Mouse (Mus musculus) layer of hippocampus, adult 9-11 months (tissue): ENCODE data around the gene Ivd.

Experiments used
- DNase-seq: peaks from one replicate; pipeline ENCODE4 v3.0.0; 2022

Gene Ivd

GRCm38 (mm10) chr2:118882840-118883679, 21.3 kb downstream of the Ivd start:
- peak; percentile 57 for DNase-seq

DNA sequence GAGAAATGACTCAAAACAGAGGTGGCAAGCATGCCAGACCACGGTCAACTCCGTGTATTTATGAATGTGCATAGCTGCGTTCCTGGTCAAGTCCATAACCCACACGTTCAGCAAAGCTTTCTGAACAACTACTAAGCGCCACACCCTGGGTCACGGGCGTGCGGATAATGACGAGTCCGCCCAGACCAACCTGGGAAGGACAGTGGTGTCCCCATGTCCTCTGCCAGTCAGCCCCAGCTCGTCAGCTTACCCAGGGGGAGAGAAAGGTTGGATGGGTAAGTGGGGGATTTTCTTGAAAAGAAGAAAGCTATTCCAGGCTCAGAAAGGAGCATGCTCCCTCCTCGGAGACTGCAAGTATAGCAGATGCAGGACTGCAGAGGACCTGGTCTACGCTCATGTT, 25.7 kb downstream of the Ivd start:
- no peak for DNase-seq

DNA sequence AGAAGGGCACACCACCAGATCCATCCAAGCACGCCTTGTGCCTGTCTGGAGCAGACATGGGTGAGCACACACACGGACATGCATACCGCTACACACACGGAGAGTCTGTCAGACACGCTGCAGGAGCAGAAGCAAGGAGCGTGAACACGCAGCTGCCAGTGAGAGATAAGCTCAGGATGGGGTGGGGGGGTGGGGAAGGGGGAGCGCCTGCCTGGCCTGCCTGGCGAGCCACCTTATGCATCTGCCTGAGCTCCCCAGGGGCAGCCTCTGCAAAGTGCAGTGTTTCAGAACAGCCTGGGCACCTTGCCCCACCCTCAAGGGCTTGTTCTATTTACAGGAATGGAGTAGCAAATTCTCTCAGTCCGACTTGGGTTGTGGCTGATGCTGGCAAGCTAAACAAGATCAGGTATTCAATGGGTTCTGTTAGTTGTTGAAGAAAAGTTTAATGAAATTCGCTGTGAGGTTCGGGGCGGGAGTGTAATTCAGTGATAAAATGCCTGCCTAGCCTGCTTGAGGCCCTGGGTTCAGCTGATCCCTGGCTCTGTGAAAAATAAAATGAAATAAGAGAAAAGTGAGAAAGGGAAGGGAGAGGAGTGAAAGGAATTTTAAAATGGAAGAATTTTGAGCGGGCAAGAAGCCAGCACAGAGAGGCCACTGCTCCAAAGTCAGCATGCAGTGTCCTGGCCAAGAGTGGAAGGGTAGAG, 26.2 kb downstream of the Ivd start:
- DNase-seq, result no peak

GRCm38 (mm10) chr2:118891173-118891572, 29.4 kb downstream of the Ivd start:
- DNase-seq, result no peak

DNA sequence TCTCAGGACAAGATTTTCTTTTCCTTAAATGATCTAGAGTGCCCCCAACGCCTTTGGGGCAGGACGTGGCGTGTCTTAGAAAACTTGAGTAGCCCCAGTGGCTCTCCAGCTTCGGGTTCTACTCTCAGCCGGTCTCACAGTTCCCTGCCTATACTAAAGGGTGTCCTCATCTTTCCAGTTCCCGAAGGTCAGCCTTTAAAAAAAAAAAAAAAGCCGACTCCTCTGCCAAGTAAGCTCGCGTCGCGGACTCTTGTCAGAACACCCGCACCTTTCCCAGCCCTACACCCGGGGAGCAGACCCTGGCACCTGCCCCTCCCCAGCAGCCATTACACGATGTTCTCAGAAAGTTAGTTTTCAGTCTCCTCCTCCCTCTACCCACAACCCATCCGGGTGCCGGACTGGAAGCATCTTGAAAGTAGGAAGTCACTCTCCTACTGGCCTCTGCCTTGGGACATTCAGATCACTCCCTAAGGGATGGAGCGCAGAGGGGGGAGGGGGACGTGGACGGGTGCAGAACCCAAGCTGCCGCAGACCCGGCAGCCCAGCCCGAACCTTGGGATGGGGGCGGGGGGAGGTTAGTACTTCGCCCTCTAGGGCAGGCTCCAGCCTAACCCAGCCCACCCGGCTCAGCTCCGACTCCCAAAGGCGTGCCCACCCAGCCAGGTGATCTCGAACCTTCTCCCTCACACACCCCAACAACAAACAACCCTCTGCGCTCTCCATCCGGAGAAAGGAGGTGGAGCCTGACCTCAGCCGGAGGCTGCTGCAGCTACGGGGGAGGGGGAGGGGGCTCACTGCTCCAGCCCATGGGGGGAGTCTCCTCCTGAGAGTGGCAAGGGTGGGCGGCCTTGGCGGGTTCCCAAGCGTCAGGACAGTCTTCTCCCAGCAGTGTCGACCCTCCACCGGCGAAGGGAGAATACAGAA, 34.5 kb downstream of the Ivd start:
- peak; percentile 30 for DNase-seq

- no peak for DNase-seq
These were observed 35.1 kb downstream of the Ivd start for GRCm38 (mm10) chr2:118896914-118897291.

- DNase-seq, result no peak
These were observed 35.6 kb downstream of the Ivd start for GRCm38 (mm10) chr2:118897392-118897791.

DNA sequence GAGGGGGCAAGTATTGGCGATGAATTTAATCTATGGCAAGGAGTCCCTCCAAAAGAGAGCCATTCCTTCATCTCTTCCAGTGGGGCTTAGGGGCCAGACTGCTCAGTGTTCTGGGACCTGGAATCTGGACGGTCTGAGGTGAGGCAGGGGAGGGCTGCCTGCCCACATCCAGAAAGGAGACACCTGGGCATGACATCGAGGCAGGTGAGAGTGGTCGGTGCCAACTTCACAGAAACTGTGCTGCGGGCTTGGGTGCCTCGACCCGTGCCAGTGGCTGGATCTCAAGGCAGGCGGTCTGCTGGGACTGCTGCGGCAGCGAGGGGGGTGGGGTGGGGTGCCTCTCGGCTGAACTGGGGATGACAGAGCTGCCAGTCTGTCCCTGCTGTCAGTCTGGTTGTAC, 36.1 kb downstream of the Ivd start:
- DNase-seq, result no peak

DNA sequence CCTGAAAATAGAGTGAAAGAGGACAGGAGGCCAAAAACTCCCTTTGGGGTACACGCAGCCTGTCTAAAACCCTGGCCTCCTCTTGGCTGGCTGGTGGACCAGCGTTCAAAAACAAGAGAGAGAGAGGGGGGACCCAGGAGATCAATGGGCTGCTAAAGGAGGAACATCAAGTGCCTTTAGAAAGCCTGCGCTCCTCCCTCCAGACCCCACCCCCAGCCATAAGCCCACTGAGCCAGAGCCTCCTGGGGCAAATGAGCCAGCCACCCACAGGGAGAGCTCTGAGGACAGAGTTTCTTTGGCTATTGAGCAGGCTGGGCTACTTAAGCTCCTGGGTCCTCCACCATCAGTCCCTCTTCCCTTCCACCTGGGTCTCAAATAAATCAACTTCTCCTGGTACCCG, 37.0 kb downstream of the Ivd start:
- DNase-seq, result no peak

DNA sequence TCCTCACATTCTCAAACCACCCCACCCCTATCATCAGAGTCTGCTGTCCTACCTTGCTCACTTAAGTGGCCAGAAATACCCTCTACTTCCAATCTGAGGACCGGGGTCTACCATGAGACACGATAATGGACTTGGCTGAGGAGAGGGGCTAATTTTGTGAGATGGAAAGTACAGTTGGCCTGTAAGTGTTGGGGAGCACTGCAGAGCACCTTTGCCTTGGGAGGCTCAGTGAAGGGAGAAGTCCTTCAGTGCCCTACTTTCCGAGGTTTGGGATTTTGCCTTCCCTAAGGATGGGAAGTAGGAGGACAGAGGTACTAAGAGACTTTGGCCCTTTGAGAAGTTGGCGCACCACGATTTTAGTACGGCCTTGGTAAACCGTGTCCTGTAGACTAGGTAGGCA, 37.6 kb downstream of the Ivd start:
- no peak for DNase-seq

DNA sequence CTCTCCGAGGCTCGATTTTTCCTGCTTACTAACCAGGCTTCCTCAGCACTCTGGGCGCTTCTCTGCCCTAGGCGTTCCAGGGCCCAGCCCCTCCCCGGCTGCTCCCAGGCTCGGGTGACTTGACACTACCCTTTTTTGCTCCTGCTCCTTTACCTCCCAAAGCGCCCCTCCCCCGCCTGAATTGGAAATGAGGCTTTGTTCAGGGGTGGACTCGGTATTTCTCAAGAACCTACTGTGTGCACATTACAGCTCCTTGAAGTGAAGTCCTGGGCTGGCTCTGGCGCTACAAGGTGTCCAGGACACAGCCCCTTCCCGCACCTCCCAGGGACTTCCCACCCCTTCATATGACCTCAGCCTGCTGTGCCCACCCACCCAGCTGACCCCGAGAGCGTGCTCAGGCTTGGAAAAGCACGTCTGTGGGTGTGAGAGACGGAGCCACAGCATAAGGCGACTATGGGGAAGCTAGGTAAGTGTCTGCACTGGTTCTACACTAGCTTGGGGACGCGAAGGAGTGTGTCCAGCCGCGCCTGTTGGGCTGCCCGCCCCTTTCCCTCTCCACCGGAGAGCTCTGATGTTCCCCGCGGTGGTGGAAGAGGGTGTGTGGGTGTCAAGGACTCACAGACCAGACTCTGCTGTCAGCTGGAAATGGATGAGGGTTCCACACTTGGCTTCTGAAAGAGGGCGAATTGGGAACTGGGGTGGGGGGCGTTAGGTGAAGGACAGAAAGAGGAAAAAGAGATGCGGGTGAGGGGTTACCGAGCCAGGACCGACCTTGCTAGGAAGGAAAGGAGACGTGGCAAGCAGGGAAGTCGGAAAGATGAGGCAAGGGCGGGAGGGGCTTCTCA, 38.4 kb downstream of the Ivd start, which contains the start of gene Bahd1:
Bahd1 (plus strand) TSS at position 397 of the 845 bp plus-strand sequence.
- peak; percentile 29 for DNase-seq

- DNase-seq, result no peak
These were observed 39.0 kb downstream of the Ivd start for GRCm38 (mm10) chr2:118900826-118901140.

DNA sequence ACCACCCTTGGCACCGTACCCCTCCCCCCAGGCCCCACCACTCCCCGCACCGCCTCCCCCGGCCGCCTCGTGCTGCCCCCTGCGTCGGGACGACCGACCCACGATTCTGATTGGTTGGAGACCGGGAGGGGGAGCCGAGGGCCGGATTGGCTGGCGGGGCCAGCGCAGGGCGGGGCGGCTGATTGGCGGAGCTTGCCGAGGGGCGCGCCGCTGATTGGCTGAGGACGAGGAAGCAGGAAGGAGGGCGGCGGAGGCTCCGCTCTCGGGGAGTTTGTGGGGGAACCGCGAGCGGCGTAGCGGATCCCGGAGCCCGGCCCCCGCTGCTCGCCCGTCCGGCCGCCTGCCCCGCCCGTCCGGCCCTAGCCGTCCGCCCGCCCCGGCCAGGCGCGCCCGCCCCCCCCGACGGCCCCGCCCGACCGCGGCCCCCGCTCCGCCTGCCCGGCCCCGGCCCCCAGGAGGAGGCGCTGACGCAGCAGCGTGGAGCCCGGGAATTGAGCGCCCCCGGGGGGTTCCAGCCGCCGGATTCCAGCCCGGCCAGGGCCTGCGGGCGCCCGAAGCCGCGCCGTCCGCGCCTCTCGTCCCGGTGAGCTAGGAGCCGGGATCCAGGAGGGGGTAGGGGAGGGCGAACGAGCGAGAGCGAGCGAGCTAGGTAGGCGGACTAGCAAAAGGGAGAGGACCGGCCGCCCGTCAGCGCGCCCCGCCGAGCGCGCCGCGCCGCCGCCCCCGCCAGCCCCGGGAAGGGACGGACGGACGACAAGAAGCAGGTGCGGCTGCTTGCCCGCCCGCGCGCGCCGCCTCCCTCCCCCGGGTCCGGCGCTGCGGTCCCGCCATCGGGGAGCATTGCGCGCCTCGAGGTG, 39.6 kb downstream of the Ivd start:
- DNase-seq, result peak; percentile 97

- DNase-seq, result no peak
These were observed 40.6 kb downstream of the Ivd start for GRCm38 (mm10) chr2:118902051-118903025.

GRCm38 (mm10) chr2:118903333-118903741, 41.6 kb downstream of the Ivd start:
- DNase-seq, result no peak

GRCm38 (mm10) chr2:118905433-118906117, 43.8 kb downstream of the Ivd start:
- DNase-seq, result no peak

DNA sequence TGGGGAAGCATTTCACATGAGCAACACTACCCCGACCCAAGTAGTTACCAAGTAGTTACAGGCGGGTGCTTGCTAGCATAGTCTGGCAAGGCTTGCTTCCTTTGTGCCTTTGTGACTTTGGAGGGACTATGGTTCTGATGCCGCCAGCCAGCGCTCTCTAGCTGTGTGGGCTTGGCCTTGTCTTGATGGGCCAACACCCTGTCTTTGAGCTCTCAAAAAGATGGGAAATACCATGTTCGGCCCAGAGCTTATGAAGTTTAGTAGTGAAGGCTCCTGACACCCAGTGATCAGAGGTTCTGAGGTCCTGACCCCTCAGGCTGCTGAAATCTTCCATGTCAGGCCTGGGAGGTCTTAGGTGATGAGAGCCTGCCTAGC, 44.4 kb downstream of the Ivd start:
- no peak for DNase-seq

DNA sequence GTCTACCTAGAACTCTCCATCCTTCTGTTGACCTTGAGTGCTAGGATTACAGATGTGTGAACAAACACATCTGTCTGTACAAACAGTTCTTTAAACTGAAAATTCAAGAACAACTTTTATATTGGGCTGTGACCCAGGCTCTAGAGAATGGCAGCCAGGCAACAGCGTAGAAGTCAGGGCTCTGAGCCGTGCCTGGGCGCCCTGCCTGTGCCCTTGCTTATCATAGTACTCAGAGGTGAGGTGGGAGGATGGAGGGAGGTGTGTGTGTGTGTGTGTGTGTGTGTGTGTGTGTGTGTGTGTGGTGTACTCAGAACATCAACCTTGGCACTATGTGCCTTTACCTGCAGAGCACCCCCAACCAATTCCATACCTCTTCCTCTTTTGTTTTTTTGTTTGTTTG, 46.0 kb downstream of the Ivd start:
- no peak for DNase-seq

- DNase-seq, result no peak
These were observed 47.4 kb downstream of the Ivd start for GRCm38 (mm10) chr2:118909151-118909550.
